Mouse (Mus musculus) ES-Bruce4 (cell line): Measurements from ENCODE around the gene Gm11549. TPM values are rescaled to one million over a fixed set of nuclear protein-coding genes. Genes with fewer than 3 reads are reported as not detected.

Experiments
- H3K27ac ChIP-seq: 2 replicates; pipeline ENCODE4 v1.5.1; 2012; ENCODE audit warnings: low read length, inconsistent platforms; ENCODE audit not compliant: insufficient read depth
- H3K27me3 ChIP-seq: 2 replicates; pipeline ENCODE4 v1.6.1; 2012; ENCODE audit warnings: mild to moderate bottlenecking, low read length, inconsistent platforms; ENCODE audit not compliant: control insufficient read depth, poor library complexity, insufficient read depth, severe bottlenecking
- H3K36me3 ChIP-seq: 2 replicates; pipeline ENCODE4 v1.6.1; 2012; ENCODE audit warnings: inconsistent platforms, mild to moderate bottlenecking, low read length, moderate library complexity; ENCODE audit not compliant: control insufficient read depth, poor library complexity, insufficient read depth, severe bottlenecking
- H3K4me1 ChIP-seq: one replicate; pipeline ENCODE4 v1.8.1; 2011; ENCODE audit warnings: low read length; ENCODE audit not compliant: control insufficient read depth, insufficient read depth
- H3K4me3 ChIP-seq: 2 replicates; pipeline ENCODE4 v1.5.1; 2011; ENCODE audit warnings: low read depth, mild to moderate bottlenecking, low read length
- H3K9ac ChIP-seq: 2 replicates; pipeline ENCODE4 v1.6.1; 2012; ENCODE audit warnings: low read depth, mild to moderate bottlenecking, inconsistent platforms; ENCODE audit not compliant: poor library complexity, severe bottlenecking
- H3K9me3 ChIP-seq: replicated peaks from 2 replicates; pipeline ENCODE4 v1.6.1; 2012; ENCODE audit warnings: mild to moderate bottlenecking, low read length, inconsistent platforms; ENCODE audit not compliant: control insufficient read depth, poor library complexity, insufficient read depth, severe bottlenecking
- CTCF ChIP-seq: IDR thresholded peaks from one replicate; pipeline ENCODE4 v1.8.1; 2011; ENCODE audit warnings: low read depth, low read length
- EP300 ChIP-seq: IDR thresholded peaks from 2 replicates; pipeline ENCODE4 v1.6.1; 2011; ENCODE audit warnings: low read depth, low read length; ENCODE audit not compliant: insufficient read depth
- POLR2A ChIP-seq: IDR thresholded peaks from one replicate; pipeline ENCODE4 v1.8.1; 2011; ENCODE audit warnings: low read length; ENCODE audit not compliant: insufficient read depth
- polyA plus RNA-seq: library from polyadenylated mRNA; stranded (reverse); fragments of >200 nt; gene quantifications from 2 replicates; pipeline ENCODE4 v1.2.4, GENCODE M21; 2011; ENCODE audit warnings: low read depth; ENCODE audit not compliant: missing spikeins, insufficient read depth, insufficient read length

Gene Gm11549
- polyA plus RNA-seq, 1 experiment: not detected

DNA sequence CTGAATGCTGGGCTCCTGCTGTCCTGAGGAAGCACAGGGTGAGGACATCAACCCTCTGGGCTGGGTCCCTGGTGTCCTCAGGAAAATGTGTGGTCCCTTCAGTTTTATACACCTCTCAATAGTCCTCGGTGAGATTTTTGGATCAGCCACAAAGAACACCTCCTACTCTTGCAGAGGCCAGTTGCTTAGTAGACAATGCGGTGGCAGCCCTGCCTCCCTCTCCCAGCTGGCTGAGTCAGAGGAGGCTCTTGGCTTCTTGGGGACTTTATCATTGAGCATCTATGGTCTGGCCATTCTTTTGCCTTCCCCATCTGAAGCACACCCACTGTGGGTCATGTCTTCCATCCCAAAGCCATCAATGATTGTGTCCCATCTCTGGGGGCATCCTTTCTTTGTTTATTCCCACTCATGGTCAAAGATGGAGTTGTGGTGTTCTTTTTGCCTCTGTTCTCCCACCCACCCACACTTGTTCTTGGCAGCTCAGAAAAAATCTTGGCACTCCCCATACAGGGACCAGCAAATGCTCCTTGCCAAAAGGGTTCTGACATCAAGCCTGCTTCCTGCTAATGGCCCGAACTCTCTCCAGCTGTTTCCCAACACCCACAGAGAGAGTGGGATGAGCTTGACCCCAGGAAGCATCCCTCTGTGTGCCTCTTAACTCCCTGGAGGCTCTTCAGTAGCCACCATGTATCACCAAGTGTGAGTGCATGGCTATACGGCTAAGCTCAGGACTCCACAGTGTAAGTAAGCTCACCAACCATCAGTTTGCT is 16.3 kb upstream of the Gm11549 start:
- Histone ChIP-seq H3K4me3 (no peak overlapping the region), H3K36me3 (no peaks in the 10 kb centered on the region), H3K27me3 (no peaks in the 10 kb centered on the region), H3K9ac (no peak overlapping the region), H3K27ac (no peak overlapping the region), H3K9me3 (no peaks in the 10 kb centered on the region), H3K4me1 (peaks cover 2% of the 10 kb centered on the region)
- TF ChIP-seq POLR2A (no peak), CTCF (no peak), EP300 (no peak)

DNA sequence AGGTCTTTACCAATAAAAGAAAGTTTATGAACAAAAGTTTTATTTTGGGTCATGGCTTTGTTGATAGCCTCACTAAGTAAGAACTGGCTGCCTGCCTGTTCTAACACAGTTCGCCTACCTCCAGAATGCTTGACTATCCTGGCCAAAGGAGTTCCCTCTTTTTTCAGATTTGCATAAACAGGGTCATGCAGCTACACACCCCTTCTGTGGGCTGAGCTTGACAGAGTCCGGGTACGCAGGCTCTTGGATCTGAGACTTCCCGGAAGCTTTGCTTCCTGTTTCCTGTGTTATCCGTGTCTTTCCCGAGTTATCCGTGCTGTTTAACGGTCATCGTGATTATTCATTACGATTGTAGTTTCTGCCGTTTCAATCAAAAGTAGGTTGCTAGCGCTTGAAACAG is 14.4 kb upstream of the Gm11549 start:
- Histone ChIP-seq H3K9ac (no peak overlapping the region), H3K4me3 (no peak overlapping the region), H3K27ac (no peak overlapping the region), H3K36me3 (no peaks in the 10 kb centered on the region), H3K27me3 (no peaks in the 10 kb centered on the region), H3K9me3 (no peaks in the 10 kb centered on the region), H3K4me1 (peaks cover 2% of the 10 kb centered on the region)
- TF ChIP-seq CTCF (no peak), EP300 (no peak), POLR2A (no peak)

GRCm38 (mm10) chr3:36533201-36533672 is 11.6 kb upstream of the Gm11549 start:
- Histone ChIP-seq H3K4me1 (peaks cover 2% of the 10 kb centered on the region), H3K27me3 (no peaks in the 10 kb centered on the region), H3K4me3 (no peak overlapping the region), H3K9me3 (no peaks in the 10 kb centered on the region), H3K9ac (no peak overlapping the region), H3K27ac (no peak overlapping the region), H3K36me3 (no peaks in the 10 kb centered on the region)
- TF ChIP-seq POLR2A (no peak), EP300 (no peak), CTCF (no peak)

- Histone ChIP-seq H3K36me3 (no peaks in the 10 kb centered on the region), H3K4me1 (peaks cover 2% of the 10 kb centered on the region), H3K9me3 (no peaks in the 10 kb centered on the region), H3K27me3 (no peaks in the 10 kb centered on the region), H3K27ac (no peak overlapping the region), H3K9ac (no peak overlapping the region), H3K4me3 (no peak overlapping the region)
- TF ChIP-seq POLR2A: no peak
- TF ChIP-seq EP300: no peak
- TF ChIP-seq CTCF: no peak
Measured at GRCm38 (mm10) chr3:36532738-36533137, 11.1 kb upstream of the Gm11549 start.

GRCm38 (mm10) chr3:36531979-36532542 is 10.4 kb upstream of the Gm11549 start:
- H3K27ac ChIP-seq: no peak overlapping the region
- no peak overlapping the region for H3K9ac ChIP-seq
- H3K36me3 ChIP-seq: no peaks in the 10 kb centered on the region
- H3K9me3 ChIP-seq: no peaks in the 10 kb centered on the region
- peak overlapping the region; percentile 13 for H3K4me3 ChIP-seq
- peaks cover 2% of the 10 kb centered on the region for H3K4me1 ChIP-seq
- no peaks in the 10 kb centered on the region for H3K27me3 ChIP-seq
- TF ChIP-seq CTCF: no peak

GRCm38 (mm10) chr3:36531242-36531641 is 9.6 kb upstream of the Gm11549 start:
- Histone ChIP-seq H3K4me1 (peaks cover 2% of the 10 kb centered on the region), H3K27ac (no peak overlapping the region), H3K9me3 (no peaks in the 10 kb centered on the region), H3K36me3 (no peaks in the 10 kb centered on the region), H3K27me3 (no peaks in the 10 kb centered on the region), H3K4me3 (no peak overlapping the region), H3K9ac (no peak overlapping the region)
- TF ChIP-seq POLR2A (no peak), EP300 (no peak), CTCF (no peak)
